Mouse (Mus musculus) hindbrain, embryonic 13.5 days (tissue): ENCODE data around the gene Klk14. TPM values are rescaled to one million over a fixed set of nuclear protein-coding genes. Genes with fewer than 3 reads are reported as not detected.
A peak's percentile ranks its signal among the peaks of the same experiment; 100 is the strongest.
"Not testable (repeated sequence)": the region's sequence is repeated elsewhere in the genome, so short reads cannot be mapped to it uniquely, and the experiment has no call there.

Source experiments
- ATAC-seq: fragments of 200-750 bp; cut with Nextera tagmentation; 2 replicates; pipeline ENCODE4 v1.8.0; 2017; ENCODE audit warnings: moderate TSS enrichment; ENCODE audit not compliant: low FRiP score
- H3K27ac ChIP-seq: fragments of 300-500 bp; sonication (generic); 2 replicates; pipeline ENCODE4 v1.5.1; 2015; ENCODE audit warnings: inconsistent platforms, mild to moderate bottlenecking, moderate library complexity
- H3K27me3 ChIP-seq: fragments of 300-500 bp; sonication (generic); 2 replicates; pipeline ENCODE4 v1.6.1; 2015; ENCODE audit warnings: mild to moderate bottlenecking, inconsistent platforms
- H3K36me3 ChIP-seq: fragments of 300-500 bp; sonication (generic); 2 replicates; pipeline ENCODE4 v1.6.1; 2015; ENCODE audit warnings: mild to moderate bottlenecking, inconsistent platforms
- H3K4me1 ChIP-seq: fragments of 300-500 bp; sonication (generic); replicated peaks from 2 replicates; pipeline ENCODE4 v1.6.1; 2015; ENCODE audit warnings: inconsistent platforms
- H3K4me2 ChIP-seq: fragments of 300-500 bp; sonication (generic); 2 replicates; pipeline ENCODE4 v1.6.1; 2015; ENCODE audit warnings: inconsistent platforms, mild to moderate bottlenecking, moderate library complexity
- H3K4me3 ChIP-seq: fragments of 300-500 bp; sonication (generic); 2 replicates; pipeline ENCODE4 v1.5.1; 2015; ENCODE audit warnings: mild to moderate bottlenecking, inconsistent platforms
- H3K9ac ChIP-seq: fragments of 300-500 bp; sonication (generic); 2 replicates; pipeline ENCODE4 v1.6.1; 2015; ENCODE audit warnings: mild to moderate bottlenecking, inconsistent platforms
- H3K9me3 ChIP-seq: fragments of 300-500 bp; sonication (generic); 2 replicates; pipeline ENCODE4 v1.6.1; 2016; ENCODE audit warnings: inconsistent platforms
- WGBS: fragments of 180-500 bp; shearing (Covaris S2); methylation state at CpG from one replicate; pipeline ENCODE4 v1.1.7; 2015; 5-methylcytosine and 5-hydroxymethylcytosine counted together
- polyA plus RNA-seq: library from polyadenylated mRNA; unstranded; fragments of >200 nt; fragmentation: Nextera tagmentation; extraction: Ambion mirVana; gene quantifications from 2 replicates; pipeline ENCODE4 v1.2.1, GENCODE M21; 2015

Klk14 gene
- polyA plus RNA-seq, 1 experiment from 2014 or later, result not detected

- WGBS, result 17% methylated on average over 10 of the region's 10 CpGs
- no peaks in the 10 kb centered on the region for H3K9me3 ChIP-seq
- H3K4me1 ChIP-seq, result peaks cover 11% of the 10 kb centered on the region
- H3K36me3 ChIP-seq, result peaks cover 36% of the 10 kb centered on the region
- peak overlapping the region; percentile 84 for H3K4me2 ChIP-seq
- H3K27me3 ChIP-seq, result no peaks in the 10 kb centered on the region
- ATAC-seq, result peak; percentile 4; the same call in 1 of the 2 replicates
- H3K27ac ChIP-seq, result peak overlapping the region; percentile 58
- peak overlapping the region; percentile 82 for H3K9ac ChIP-seq
- peak overlapping the region; percentile 54 for H3K4me3 ChIP-seq
Measured at GRCm38 (mm10) chr7:43672581-43673260, 17.5 kb upstream of the Klk14 start.

GRCm38 (mm10) chr7:43675091-43675490, 15.1 kb upstream of the Klk14 start:
- 94% methylated on average over 32 of the region's 32 CpGs for WGBS
- H3K36me3 ChIP-seq, result peaks cover 48% of the 10 kb centered on the region
- H3K4me1 ChIP-seq, result peaks cover 11% of the 10 kb centered on the region
- H3K27me3 ChIP-seq, result no peaks in the 10 kb centered on the region
- H3K4me2 ChIP-seq, result no peak overlapping the region
- no peak overlapping the region for H3K27ac ChIP-seq
- no peak overlapping the region for H3K9ac ChIP-seq
- no peaks in the 10 kb centered on the region for H3K9me3 ChIP-seq
- ATAC-seq, result no peak
- H3K4me3 ChIP-seq, result no peak overlapping the region

DNA sequence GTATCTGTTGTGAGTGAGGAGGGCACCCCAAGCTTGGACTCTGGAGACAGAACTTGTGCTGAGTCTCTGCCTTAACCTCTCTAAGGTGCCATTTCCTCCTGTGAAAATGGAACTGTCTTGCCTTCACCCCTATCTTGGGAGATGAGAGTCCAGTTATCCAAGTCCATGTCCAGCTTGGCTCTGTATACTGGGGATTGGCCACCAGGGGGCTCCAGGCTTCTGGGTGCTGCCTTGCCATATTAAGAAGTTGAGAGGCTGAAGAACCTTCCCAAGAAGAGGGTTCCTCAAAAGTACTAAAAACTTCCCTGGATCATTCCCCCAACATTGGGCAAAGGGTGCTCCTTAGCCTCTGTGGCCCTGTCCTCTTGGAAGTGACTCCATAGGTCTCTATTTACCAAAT, 11.7 kb upstream of the Klk14 start:
- ATAC-seq, result no peak

DNA sequence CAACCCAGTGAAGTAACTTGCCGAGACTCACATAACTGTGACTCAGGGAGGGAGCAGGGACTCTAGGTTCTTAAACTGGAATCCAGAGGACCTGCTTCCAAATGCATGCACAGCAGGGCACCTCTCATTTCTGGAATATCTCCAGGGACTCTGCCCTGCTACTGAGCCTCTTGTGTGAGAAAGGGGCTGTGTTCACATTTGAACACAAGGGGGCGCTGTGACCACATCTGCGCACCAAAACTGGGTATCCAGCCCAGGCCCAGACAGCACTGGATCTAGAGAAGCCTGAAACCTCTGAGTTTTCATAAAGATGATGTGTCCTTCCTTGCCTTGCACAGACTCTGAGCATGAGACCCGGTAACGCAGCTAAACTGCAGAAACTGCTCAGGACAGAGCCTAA, 9.3 kb upstream of the Klk14 start:
- no peak overlapping the region for H3K9ac ChIP-seq
- no peaks in the 10 kb centered on the region for H3K4me1 ChIP-seq
- H3K27me3 ChIP-seq, result no peaks in the 10 kb centered on the region
- peaks cover 29% of the 10 kb centered on the region for H3K36me3 ChIP-seq
- peak; percentile 63; the same call in 1 of the 2 replicates for ATAC-seq
- 14% methylated on average over 5 of the region's 5 CpGs for WGBS
- no peak overlapping the region for H3K4me3 ChIP-seq
- no peak overlapping the region for H3K4me2 ChIP-seq
- H3K9me3 ChIP-seq, result no peaks in the 10 kb centered on the region
- H3K27ac ChIP-seq, result no peak overlapping the region

More for the DNA sequence above, 11.7 kb upstream of the Klk14 start:
- Histone ChIP-seq H3K4me2 (no peak overlapping the region), H3K9me3 (no peaks in the 10 kb centered on the region), H3K27ac (no peak overlapping the region), H3K4me1 (peaks cover under 1% of the 10 kb centered on the region; the same call in 1 of the 2 replicates), H3K9ac (no peak overlapping the region), H3K27me3 (no peaks in the 10 kb centered on the region), H3K4me3 (no peak overlapping the region), H3K36me3 (peaks cover 48% of the 10 kb centered on the region)

GRCm38 (mm10) chr7:43682511-43682910, 7.7 kb upstream of the Klk14 start:
- peaks cover 14% of the 10 kb centered on the region for H3K36me3 ChIP-seq
- not testable (repeated sequence) for H3K9ac ChIP-seq, ATAC-seq, H3K27me3 ChIP-seq, H3K9me3 ChIP-seq, H3K4me3 ChIP-seq, H3K4me2 ChIP-seq, H3K27ac ChIP-seq, H3K4me1 ChIP-seq
- 26% methylated on average over 1 of the region's 1 CpGs for WGBS

- H3K9ac ChIP-seq, result no peak overlapping the region
- WGBS, result 74% methylated on average over 7 of the region's 7 CpGs
- no peak for ATAC-seq
- no peak overlapping the region for H3K4me3 ChIP-seq
- no peaks in the 10 kb centered on the region for H3K27me3 ChIP-seq
- H3K4me1 ChIP-seq, result no peaks in the 10 kb centered on the region
- H3K9me3 ChIP-seq, result no peaks in the 10 kb centered on the region
- no peak overlapping the region for H3K27ac ChIP-seq
- H3K4me2 ChIP-seq, result no peak overlapping the region
- no peaks in the 10 kb centered on the region for H3K36me3 ChIP-seq
Measured at GRCm38 (mm10) chr7:43685088-43685487, 5.1 kb upstream of the Klk14 start.

- H3K36me3 ChIP-seq, result no peaks in the 10 kb centered on the region
- no peak overlapping the region for H3K9ac ChIP-seq
- no peak overlapping the region for H3K27ac ChIP-seq
- peaks cover 7% of the 10 kb centered on the region; the same call in 1 of the 2 replicates for H3K4me1 ChIP-seq
- H3K4me2 ChIP-seq, result no peak overlapping the region
- 92% methylated on average over 3 of the region's 3 CpGs for WGBS
- ATAC-seq, result no peak
- no peaks in the 10 kb centered on the region for H3K9me3 ChIP-seq
- no peak overlapping the region for H3K4me3 ChIP-seq
- H3K27me3 ChIP-seq, result peaks cover 14% of the 10 kb centered on the region; the same call in 1 of the 2 replicates
Measured at GRCm38 (mm10) chr7:43710031-43710430, 19.8 kb downstream of the Klk14 start.

DNA sequence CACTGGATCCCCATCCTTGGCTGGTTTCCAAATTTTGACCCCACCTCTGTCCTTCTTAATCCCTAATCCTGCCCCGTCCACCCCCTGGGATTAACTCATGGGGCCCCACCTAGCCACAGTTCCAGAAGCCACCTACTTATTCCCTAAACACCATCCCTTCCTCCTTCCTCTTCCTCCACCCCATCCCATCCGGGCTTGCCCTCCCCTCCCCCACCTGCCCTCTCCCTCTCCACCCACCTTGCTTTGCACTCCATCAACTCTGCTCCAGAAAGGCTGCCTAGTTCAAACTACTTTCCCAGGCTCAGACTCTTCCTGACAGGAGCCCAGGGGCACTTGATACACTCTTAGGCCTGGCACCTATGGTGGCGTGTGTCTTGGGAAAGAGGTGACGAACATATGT, 22.0 kb downstream of the Klk14 start, which contains the start of gene Klk13:
Gene Klk13, plus strand, starts transcription at position 301 of the 400 bp plus-strand sequence.
- Histone ChIP-seq H3K36me3 (no peaks in the 10 kb centered on the region), H3K4me3 (no peak within 1 kb of the TSS), H3K9ac (no peak within 1 kb of the TSS), H3K4me1 (peaks cover 7% of the 10 kb centered on the region; the same call in 1 of the 2 replicates), H3K9me3 (no peaks in the 10 kb centered on the region), H3K27me3 (peaks cover 14% of the 10 kb centered on the region; the same call in 1 of the 2 replicates), H3K4me2 (0 out of 2 replicates have a peak within 1 kb of the TSS, but pooled peaks have one; percentile 19), H3K27ac (no peak within 1 kb of the TSS)
- WGBS, result 67% methylated on average over 4 of the region's 4 CpGs
- ATAC-seq, result no peak

DNA sequence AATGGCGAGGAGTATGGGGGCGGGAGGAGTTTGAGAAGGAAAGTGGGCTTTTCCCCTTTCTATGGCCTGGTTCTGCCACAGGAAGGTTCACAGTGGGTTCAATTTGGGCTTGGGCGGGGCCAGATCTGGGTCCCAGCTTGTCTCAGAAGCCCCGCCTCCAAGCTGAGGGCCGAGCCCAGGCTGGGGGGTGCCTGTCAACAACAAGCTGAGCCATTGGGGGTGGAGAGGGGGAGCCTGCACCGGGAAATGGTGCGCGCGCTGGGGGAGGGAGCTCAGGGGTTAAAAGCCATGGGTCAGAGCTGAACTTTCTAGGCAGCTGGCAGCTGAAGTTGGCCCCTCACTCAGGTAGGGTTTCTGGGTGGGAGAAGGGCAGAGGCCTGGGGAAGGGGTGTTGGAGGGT, 22.7 kb downstream of the Klk14 start:
- Histone ChIP-seq H3K4me3 (no peak overlapping the region), H3K4me1 (peaks cover 7% of the 10 kb centered on the region; the same call in 1 of the 2 replicates), H3K36me3 (no peaks in the 10 kb centered on the region), H3K9ac (no peak overlapping the region), H3K9me3 (no peaks in the 10 kb centered on the region), H3K27ac (no peak overlapping the region), H3K27me3 (peaks cover 14% of the 10 kb centered on the region; the same call in 1 of the 2 replicates), H3K4me2 (0 out of 2 replicates have a peak overlapping the region, but pooled peaks have one; percentile 19)
- 2% methylated on average over 9 of the region's 9 CpGs for WGBS
- no peak for ATAC-seq

DNA sequence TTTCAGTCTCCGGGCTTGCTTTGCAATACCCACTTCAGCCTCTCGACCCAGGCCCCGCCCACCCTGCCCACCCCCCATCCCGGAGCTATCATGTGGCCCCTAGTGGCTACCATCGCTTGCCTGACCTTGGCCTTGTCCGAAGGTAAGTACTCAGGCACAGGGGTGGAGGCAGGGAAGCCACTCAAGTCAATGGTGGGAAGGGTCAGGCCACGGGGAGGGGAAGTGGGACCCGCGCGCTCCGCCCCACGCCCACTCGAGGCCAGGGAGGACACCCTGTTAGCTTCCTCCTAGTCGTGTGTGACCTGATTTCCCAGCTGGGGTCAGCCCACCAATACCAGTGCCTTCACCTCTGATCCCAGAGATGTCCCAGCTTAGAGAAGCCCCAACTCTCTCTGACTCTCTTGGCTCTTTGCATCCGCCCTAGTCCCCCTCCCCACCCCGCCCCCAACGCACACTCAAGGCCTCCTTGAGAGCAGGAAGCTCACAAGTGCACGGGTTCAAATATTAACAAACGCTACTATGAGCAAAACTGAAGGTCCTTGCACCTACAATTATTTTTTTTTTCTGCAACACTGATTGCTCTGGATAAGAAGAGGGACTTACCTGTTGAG, 23.6 kb downstream of the Klk14 start:
- Histone ChIP-seq H3K9me3 (no peaks in the 10 kb centered on the region), H3K9ac (no peak overlapping the region), H3K4me3 (no peak overlapping the region), H3K36me3 (no peaks in the 10 kb centered on the region), H3K27ac (no peak overlapping the region), H3K27me3 (peaks cover 14% of the 10 kb centered on the region; the same call in 1 of the 2 replicates), H3K4me1 (peaks cover 7% of the 10 kb centered on the region; the same call in 1 of the 2 replicates), H3K4me2 (0 out of 2 replicates have a peak overlapping the region, but pooled peaks have one; percentile 21)
- WGBS, result 7% methylated on average over 19 of the region's 19 CpGs
- no peak for ATAC-seq
